13 mouse cellular contexts compared by ENCODE assay signal in the genomic region with DNA sequence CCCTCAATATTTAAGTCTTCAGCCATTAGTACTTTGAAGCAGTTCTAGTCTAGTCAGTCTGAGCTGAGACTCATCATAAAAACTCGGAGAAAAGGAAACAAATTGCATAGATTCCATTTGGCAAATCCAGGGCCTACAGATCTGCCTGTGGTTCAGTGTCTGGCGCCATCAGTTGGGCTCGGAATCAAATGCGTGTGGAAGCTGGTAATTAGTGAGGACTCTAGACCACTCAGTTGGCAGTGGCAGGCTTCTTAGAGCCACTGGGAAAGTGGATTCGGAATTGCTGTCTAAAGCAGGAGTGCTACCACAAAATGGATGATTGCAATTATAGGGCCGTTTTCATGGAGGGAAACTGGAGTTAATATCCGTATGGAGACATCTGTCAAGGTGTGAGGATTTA.
DNase-seq lines count a peak whose midpoint lies in the region; ATAC-seq and TF ChIP-seq lines count a peak whose summit lies in the region.
"Had no signal": no experiment of that assay in that cellular context is flagged by ENCODE, and none has a peak within 500 bp of the region (broad histone marks: within the 10 kb centered on the region; RNA-seq: fewer than 3 reads in every experiment).

No protein-coding gene starts in this region.

- H3K4me3 ChIP-seq in heart, embryonic 13.5 days, result no peak overlapping the region
- H3K4me3 ChIP-seq in embryonic facial prominence, embryonic 14.5 days (ENCODE audit: low read depth, low read length), result no peak overlapping the region
- no peak overlapping the region for H3K4me3 ChIP-seq in hindbrain, embryonic 16.5 days (ENCODE audit: low read length)
- no peak overlapping the region for H3K4me3 ChIP-seq in midbrain, postnatal 0 days (ENCODE audit: low read depth, low read length)
- H3K4me3 ChIP-seq: stomach, embryonic 15.5 days had no signal

- 0 out of 2 replicates have a peak overlapping the region, but pooled peaks have one; percentile 8 for H3K27ac ChIP-seq in heart, embryonic 13.5 days (replicated peaks)
- H3K27ac ChIP-seq in embryonic facial prominence, embryonic 14.5 days (replicated peaks; ENCODE audit: low read depth, low read length), result peak overlapping the region; percentile 94
- no peak overlapping the region; the same call in 1 of the 2 replicates for H3K27ac ChIP-seq in hindbrain, embryonic 16.5 days (ENCODE audit: low read depth, low read length)
- H3K27ac ChIP-seq in midbrain, postnatal 0 days (ENCODE audit: low read depth, low read length), result 0 out of 2 replicates have a peak overlapping the region, but pooled peaks have one; percentile 55
- H3K27ac ChIP-seq: kidney, postnatal 0 days; stomach, embryonic 15.5 days had no signal

- TF ChIP-seq CTCF in midbrain, postnatal 0 days (IDR thresholded peaks at IDR 0.05), result no peak

- H3K9ac ChIP-seq in heart, embryonic 13.5 days, result no peak overlapping the region
- no peak overlapping the region for H3K9ac ChIP-seq in embryonic facial prominence, embryonic 14.5 days (ENCODE audit: low read depth, low read length)
- no peak overlapping the region for H3K9ac ChIP-seq in hindbrain, embryonic 16.5 days (ENCODE audit: low read depth, low read length)
- no peak overlapping the region for H3K9ac ChIP-seq in midbrain, postnatal 0 days (replicated peaks; ENCODE audit: low read length, poor library complexity, severe bottlenecking)
- H3K9ac ChIP-seq: stomach, embryonic 15.5 days had no signal

- 73% methylated on average over 7 of the region's 7 CpGs for WGBS in heart, embryonic 13.5 days
- WGBS in embryonic facial prominence, embryonic 14.5 days, result 50% methylated on average over 7 of the region's 7 CpGs
- 60% methylated on average over 7 of the region's 7 CpGs for WGBS in hindbrain, embryonic 16.5 days
- 61% methylated on average over 7 of the region's 7 CpGs for whole genome bisulfite sequencing in midbrain, postnatal 0 days

- 0 out of 2 replicates have a peak, but pooled peaks cover 3% of the 10 kb centered on the region for H3K4me1 ChIP-seq in heart, embryonic 13.5 days
- peaks cover 21% of the 10 kb centered on the region for H3K4me1 ChIP-seq in embryonic facial prominence, embryonic 14.5 days (ENCODE audit: control insufficient read depth, insufficient read depth, low read length)
- H3K4me1 ChIP-seq in hindbrain, embryonic 16.5 days (ENCODE audit: control insufficient read depth, insufficient read depth, low read depth, low read length), result peaks cover 6% of the 10 kb centered on the region
- H3K4me1 ChIP-seq in midbrain, postnatal 0 days (ENCODE audit: insufficient read depth, low read length), result no peaks in the 10 kb centered on the region

- no peaks in the 10 kb centered on the region for H3K9me3 ChIP-seq in heart, embryonic 13.5 days
- H3K9me3 ChIP-seq in embryonic facial prominence, embryonic 14.5 days (ENCODE audit: control insufficient read depth, low read length), result no peaks in the 10 kb centered on the region
- H3K9me3 ChIP-seq in hindbrain, embryonic 16.5 days (ENCODE audit: control insufficient read depth, low read length), result no peaks in the 10 kb centered on the region
- H3K9me3 ChIP-seq in midbrain, postnatal 0 days (ENCODE audit: low read length), result no peaks in the 10 kb centered on the region
- H3K9me3 ChIP-seq: stomach, embryonic 15.5 days had no signal

- no peak for DNase-seq in heart, postnatal 25 days (ENCODE audit: low spot score)
- DNase-seq in embryonic facial prominence, embryonic 14.5 days (ENCODE audit: low spot score), result peak; percentile 84
- DNase-seq in midbrain, postnatal 0 days (ENCODE audit: low spot score), result peak; percentile 15
- DNase-seq in adrenal gland, adult 18-20 months (ENCODE audit: low spot score in 2 of 2), result no peak
- no peak for DNase-seq in ovary, postnatal 14 days (ENCODE audit: low spot score)
- no peak for DNase-seq in layer of hippocampus, postnatal 14 days (ENCODE audit: low spot score in 2 of 2)
- DNase-seq: adrenal gland, postnatal 36 days; gastrocnemius, postnatal 10 days had no signal

- ATAC-seq in heart, embryonic 13.5 days (ENCODE audit: extremely low read depth, insufficient number of reproducible peaks, low FRiP score, low TSS enrichment), result no peak
- peak; percentile 65 for ATAC-seq in embryonic facial prominence, embryonic 14.5 days (ENCODE audit: low read depth)
- ATAC-seq in hindbrain, embryonic 16.5 days, result peak; percentile 60; the same call in 1 of the 2 replicates
- no peak for ATAC-seq in midbrain, postnatal 0 days (ENCODE audit: low FRiP score)
- ATAC-seq: inflammation-experienced regulatory T-cells, adult 6 months had no signal

- no peaks in the 10 kb centered on the region for H3K27me3 ChIP-seq in heart, embryonic 13.5 days (replicated peaks)
- no peaks in the 10 kb centered on the region for H3K27me3 ChIP-seq in embryonic facial prominence, embryonic 14.5 days (replicated peaks; ENCODE audit: control insufficient read depth, insufficient read depth, low read length)
- no peaks in the 10 kb centered on the region for H3K27me3 ChIP-seq in hindbrain, embryonic 16.5 days (replicated peaks; ENCODE audit: control insufficient read depth, insufficient read depth, low read length)
- H3K27me3 ChIP-seq in midbrain, postnatal 0 days (ENCODE audit: insufficient read depth, low read length), result no peaks in the 10 kb centered on the region
- H3K27me3 ChIP-seq: stomach, embryonic 15.5 days had no signal

- no peaks in the 10 kb centered on the region for H3K36me3 ChIP-seq in heart, embryonic 13.5 days
- no peaks in the 10 kb centered on the region for H3K36me3 ChIP-seq in embryonic facial prominence, embryonic 14.5 days (ENCODE audit: control insufficient read depth, insufficient read depth, low read length)
- no peaks in the 10 kb centered on the region for H3K36me3 ChIP-seq in hindbrain, embryonic 16.5 days (ENCODE audit: control insufficient read depth, insufficient read depth, low read length)
- H3K36me3 ChIP-seq in midbrain, postnatal 0 days (ENCODE audit: insufficient read depth, low read length), result no peaks in the 10 kb centered on the region
- H3K36me3 ChIP-seq: stomach, embryonic 15.5 days had no signal

- H3K4me2 ChIP-seq in heart, embryonic 13.5 days, result no peak overlapping the region
- H3K4me2 ChIP-seq in embryonic facial prominence, embryonic 14.5 days (ENCODE audit: low read depth, low read length), result peak overlapping the region; percentile 18; the same call in 1 of the 2 replicates
- H3K4me2 ChIP-seq in hindbrain, embryonic 16.5 days (ENCODE audit: low read length), result no peak overlapping the region
- H3K4me2 ChIP-seq in midbrain, postnatal 0 days (ENCODE audit: low read depth, low read length, poor library complexity, severe bottlenecking), result no peak overlapping the region
- H3K4me2 ChIP-seq: stomach, embryonic 15.5 days had no signal

- intact Hi-C loops in heart, postnatal 25 days (cut with DNase I), result no loop called here

Comparison
In these comparisons a context has a peak if more than half of its experiments do, and no peak if none do; other contexts are left out.
1. ATAC-seq: peak in embryonic facial prominence, embryonic 14.5 days (single experiment) and hindbrain, embryonic 16.5 days (single experiment); none in heart, embryonic 13.5 days (single experiment) and midbrain, postnatal 0 days (single experiment).
2. DNase-seq: peak in embryonic facial prominence, embryonic 14.5 days (single experiment) and midbrain, postnatal 0 days (single experiment); none in heart, postnatal 25 days (single experiment), adrenal gland, adult 18-20 months (0 of 2), ovary, postnatal 14 days (single experiment) and layer of hippocampus, postnatal 14 days (0 of 2).